Mouse (Mus musculus) liver, adult 2 months (tissue): ENCODE measurements around the gene Ccr10. TPM values are rescaled to one million over a fixed set of nuclear protein-coding genes. Genes with fewer than 3 reads are reported as not detected.

Source experiments
- polyA plus RNA-seq: library from polyadenylated mRNA; depleted of rRNA; stranded (reverse); fragments of >200 nt; gene quantifications from 2 replicates; pipeline ENCODE4 v1.2.3, GENCODE M21; 2012; rRNA removed
- total RNA-seq: library from RNA; depleted of rRNA; stranded (reverse); fragments of >200 nt; gene quantifications from 2 replicates; pipeline ENCODE4 v1.2.3, GENCODE M21; 2014; rRNA removed

Ccr10 gene
- total and polyA plus RNA-seq, 2 experiments, result 0.13 TPM; not detected in 1

Other genes with a start within 250 kb of the Ccr10 start
- gene Stat3, start 235.9 kb downstream of the Ccr10 start, total RNA-seq, result 58.5 and 76.4 TPM in 2 replicates
- 48.7 and 60.4 TPM in 2 replicates for gene Stat3, start 235.9 kb downstream of the Ccr10 start, polyA plus RNA-seq
- 3.8 and 4.1 TPM in 2 replicates for gene Cavin1, start 204.6 kb downstream of the Ccr10 start, total RNA-seq
- gene Cavin1, start 204.6 kb downstream of the Ccr10 start, polyA plus RNA-seq, result 3.9 and 4.0 TPM in 2 replicates
- 21.5 and 26.8 TPM in 2 replicates for gene Atp6v0a1, start 166.0 kb downstream of the Ccr10 start, total RNA-seq
- gene Atp6v0a1, start 166.0 kb downstream of the Ccr10 start, polyA plus RNA-seq, result 37.7 and 39.2 TPM in 2 replicates
- 22.1 and 23.6 TPM in 2 replicates for gene Naglu, start 105.4 kb downstream of the Ccr10 start, total RNA-seq
- 33.8 and 38.8 TPM in 2 replicates for gene Naglu, start 105.4 kb downstream of the Ccr10 start, polyA plus RNA-seq
- gene Hsd17b1, start 97.0 kb downstream of the Ccr10 start, total RNA-seq, result 0.27 and 0.37 TPM in 2 replicates
- 0.12 and 0.37 TPM in 2 replicates for gene Hsd17b1, start 97.0 kb downstream of the Ccr10 start, polyA plus RNA-seq
- gene Coasy, start 92.9 kb downstream of the Ccr10 start, total RNA-seq, result 84.0 and 89.9 TPM in 2 replicates
- 182 and 194 TPM in 2 replicates for gene Coasy, start 92.9 kb downstream of the Ccr10 start, polyA plus RNA-seq
- gene Mlx, start 88.2 kb downstream of the Ccr10 start, total RNA-seq, result 33.5 and 34.4 TPM in 2 replicates
- gene Mlx, start 88.2 kb downstream of the Ccr10 start, polyA plus RNA-seq, result 34.8 and 39.8 TPM in 2 replicates
- 0.55 and 0.67 TPM in 2 replicates for gene Psmc3ip, start 80.0 kb downstream of the Ccr10 start, total RNA-seq
- gene Psmc3ip, start 80.0 kb downstream of the Ccr10 start, polyA plus RNA-seq, result 0.20 and 0.39 TPM in 2 replicates
- 46.2 and 46.3 TPM in 2 replicates for gene Retreg3, start 55.5 kb downstream of the Ccr10 start, total RNA-seq
- 61.2 and 61.5 TPM in 2 replicates for gene Retreg3, start 55.5 kb downstream of the Ccr10 start, polyA plus RNA-seq
- gene Tubg1, start 55.5 kb downstream of the Ccr10 start, total RNA-seq, result 7.6 and 9.2 TPM in 2 replicates
- 11.9 and 17.6 TPM in 2 replicates for gene Tubg1, start 55.5 kb downstream of the Ccr10 start, polyA plus RNA-seq
- not detected in 2 replicates for gene Tubg2, start 19.5 kb downstream of the Ccr10 start, total RNA-seq
- 0.10 and 0.17 TPM in 2 replicates for gene Tubg2, start 19.5 kb downstream of the Ccr10 start, polyA plus RNA-seq
- gene Cntnap1, start 4.9 kb downstream of the Ccr10 start, total RNA-seq, result 0.40 and 0.46 TPM in 2 replicates
- 0.87 and 0.88 TPM in 2 replicates for gene Cntnap1, start 4.9 kb downstream of the Ccr10 start, polyA plus RNA-seq
- 3.9 and 4.0 TPM in 2 replicates for gene Plekhh3, start 4.1 kb downstream of the Ccr10 start, total RNA-seq
- 10.5 and 11.5 TPM in 2 replicates for gene Plekhh3, start 4.1 kb downstream of the Ccr10 start, polyA plus RNA-seq
- 10.5 and 10.8 TPM in 2 replicates for gene Ezh1, start 51.0 kb upstream of the Ccr10 start, total RNA-seq
- gene Ezh1, start 51.0 kb upstream of the Ccr10 start, polyA plus RNA-seq, result 7.5 and 9.2 TPM in 2 replicates
- gene Ramp2, start 70.6 kb upstream of the Ccr10 start, total RNA-seq, result 4.9 and 6.6 TPM in 2 replicates
- gene Ramp2, start 70.6 kb upstream of the Ccr10 start, polyA plus RNA-seq, result 16.4 and 22.5 TPM in 2 replicates
- 35.6 and 43.8 TPM in 2 replicates for gene Vps25, start 78.3 kb upstream of the Ccr10 start, total RNA-seq
- 109 and 122 TPM in 2 replicates for gene Vps25, start 78.3 kb upstream of the Ccr10 start, polyA plus RNA-seq
- gene Wnk4, start 85.1 kb upstream of the Ccr10 start, total RNA-seq, result 0.37 and 0.40 TPM in 2 replicates
- 0.32 and 1.1 TPM in 2 replicates for gene Wnk4, start 85.1 kb upstream of the Ccr10 start, polyA plus RNA-seq
- gene Cntd1, start 103.6 kb upstream of the Ccr10 start, total RNA-seq, result not detected in 2 replicates
- not detected in 2 replicates for gene Cntd1, start 103.6 kb upstream of the Ccr10 start, polyA plus RNA-seq
- gene Coa3, start 103.7 kb upstream of the Ccr10 start, total RNA-seq, result 74.7 and 96.8 TPM in 2 replicates
- gene Coa3, start 103.7 kb upstream of the Ccr10 start, polyA plus RNA-seq, result 289 and 376 TPM in 2 replicates
- gene Becn1, start 126.8 kb upstream of the Ccr10 start, total RNA-seq, result 43.8 and 57.8 TPM in 2 replicates
- gene Becn1, start 126.8 kb upstream of the Ccr10 start, polyA plus RNA-seq, result 43.1 and 50.8 TPM in 2 replicates
- gene Psme3, start 140.8 kb upstream of the Ccr10 start, total RNA-seq, result 15.8 and 16.8 TPM in 2 replicates
- gene Psme3, start 140.8 kb upstream of the Ccr10 start, polyA plus RNA-seq, result 34.5 and 37.9 TPM in 2 replicates
- 0.40 and 0.46 TPM in 2 replicates for gene Aoc2, start 149.6 kb upstream of the Ccr10 start, total RNA-seq
- 0.91 and 1.7 TPM in 2 replicates for gene Aoc2, start 149.6 kb upstream of the Ccr10 start, polyA plus RNA-seq
- 0.13 and 0.18 TPM in 2 replicates for gene Aoc3, start 155.2 kb upstream of the Ccr10 start, total RNA-seq
- 0.05 and 0.16 TPM in 2 replicates for gene Aoc3, start 155.2 kb upstream of the Ccr10 start, polyA plus RNA-seq
- 121 and 144 TPM in 2 replicates for gene G6pc, start 192.1 kb upstream of the Ccr10 start, total RNA-seq
- 115 and 146 TPM in 2 replicates for gene G6pc, start 192.1 kb upstream of the Ccr10 start, polyA plus RNA-seq
- gene Aarsd1, start 242.2 kb upstream of the Ccr10 start, total RNA-seq, result 21.3 and 22.2 TPM in 2 replicates
- gene Aarsd1, start 242.2 kb upstream of the Ccr10 start, polyA plus RNA-seq, result 18.6 and 19.8 TPM in 2 replicates
- gene Gm27029, start 249.4 kb upstream of the Ccr10 start, total RNA-seq, result 0.20 and 0.65 TPM in 2 replicates
- gene Gm27029, start 249.4 kb upstream of the Ccr10 start, polyA plus RNA-seq, result 0.10 and 0.37 TPM in 2 replicates
- 2.8 and 3.1 TPM in 2 replicates for gene Rundc1, start 249.6 kb upstream of the Ccr10 start, total RNA-seq
- gene Rundc1, start 249.6 kb upstream of the Ccr10 start, polyA plus RNA-seq, result 8.6 and 8.9 TPM in 2 replicates
- 0.27 and 0.46 TPM in 2 replicates for gene Ptges3l, start 249.9 kb upstream of the Ccr10 start, total RNA-seq
- 0.93 and 1.1 TPM in 2 replicates for gene Ptges3l, start 249.9 kb upstream of the Ccr10 start, polyA plus RNA-seq